Mouse (Mus musculus): ENCODE results near the gene C1qtnf6. TPM values are rescaled to one million over a fixed set of nuclear protein-coding genes. Genes with fewer than 3 reads are reported as not detected.

C1qtnf6 gene
- polyA plus RNA-seq, 1 experiment: 8.1 TPM

- Histone ChIP-seq H3K4me3 (ENCODE audit: low read depth, low read length) (no peak overlapping the region), H3K27ac (ENCODE audit: insufficient read depth, low read depth, low read length) (no peak overlapping the region), H3K27me3 (ENCODE audit: control insufficient read depth, insufficient read depth, low read length) (no peaks in the 10 kb centered on the region), H3K36me3 (ENCODE audit: control insufficient read depth, insufficient read depth, low read length) (no peaks in the 10 kb centered on the region), H3K4me1 (ENCODE audit: control insufficient read depth, insufficient read depth, insufficient read length, low read length) (peaks cover 5% of the 10 kb centered on the region)
- no peak for TF ChIP-seq POLR2A (IDR thresholded peaks at IDR 0.05; ENCODE audit: low read depth, low read length)
- no peak for TF ChIP-seq CTCF (IDR thresholded peaks at IDR 0.05; ENCODE audit: extremely low read depth, insufficient read length, insufficient replicate concordance, low read depth, low read length)
- 68% methylated on average over 9 of the region's 9 CpGs for WGBS
Observed at GRCm38 (mm10) chr15:78567608-78568120, 36.4 kb upstream of the C1qtnf6 start.

- H3K27me3 ChIP-seq (ENCODE audit: control insufficient read depth, insufficient read depth, low read length): no peaks in the 10 kb centered on the region
- no peak overlapping the region for H3K4me3 ChIP-seq (ENCODE audit: low read depth, low read length)
- WGBS: 68% methylated on average over 11 of the region's 11 CpGs
- no peaks in the 10 kb centered on the region; the same call in none of the 2 replicates for H3K4me1 ChIP-seq (ENCODE audit: control insufficient read depth, insufficient read depth, insufficient read length, low read length)
- H3K27ac ChIP-seq (ENCODE audit: insufficient read depth, low read depth, low read length): no peak overlapping the region
- no peaks in the 10 kb centered on the region for H3K36me3 ChIP-seq (ENCODE audit: control insufficient read depth, insufficient read depth, low read length)
- TF ChIP-seq CTCF (IDR thresholded peaks at IDR 0.05; ENCODE audit: extremely low read depth, insufficient read length, insufficient replicate concordance, low read depth, low read length): no peak
- no peak for TF ChIP-seq POLR2A (IDR thresholded peaks at IDR 0.05; ENCODE audit: low read depth, low read length)
Observed at GRCm38 (mm10) chr15:78564764-78565435, 33.7 kb upstream of the C1qtnf6 start.

GRCm38 (mm10) chr15:78563937-78564336 lies 32.7 kb upstream of the C1qtnf6 start:
- Histone ChIP-seq H3K27me3 (ENCODE audit: control insufficient read depth, insufficient read depth, low read length) (no peaks in the 10 kb centered on the region), H3K4me3 (ENCODE audit: low read depth, low read length) (no peak overlapping the region), H3K4me1 (ENCODE audit: control insufficient read depth, insufficient read depth, insufficient read length, low read length) (no peaks in the 10 kb centered on the region; the same call in none of the 2 replicates), H3K27ac (ENCODE audit: insufficient read depth, low read depth, low read length) (peak overlapping the region; percentile 23; the same call in 1 of the 2 replicates), H3K36me3 (ENCODE audit: control insufficient read depth, insufficient read depth, low read length) (no peaks in the 10 kb centered on the region)
- TF ChIP-seq POLR2A (IDR thresholded peaks at IDR 0.05; ENCODE audit: low read depth, low read length) (no peak), CTCF (IDR thresholded peaks at IDR 0.05; ENCODE audit: extremely low read depth, insufficient read length, insufficient replicate concordance, low read depth, low read length) (no peak)
- 60% methylated on average over 5 of the region's 5 CpGs for WGBS

- TF ChIP-seq CTCF (IDR thresholded peaks at IDR 0.05; ENCODE audit: extremely low read depth, insufficient read length, insufficient replicate concordance, low read depth, low read length): no peak
- no peak for TF ChIP-seq POLR2A (IDR thresholded peaks at IDR 0.05; ENCODE audit: low read depth, low read length)
- no peak overlapping the region for H3K27ac ChIP-seq (ENCODE audit: insufficient read depth, low read depth, low read length)
- no peaks in the 10 kb centered on the region; the same call in none of the 2 replicates for H3K4me1 ChIP-seq (ENCODE audit: control insufficient read depth, insufficient read depth, insufficient read length, low read length)
- no peak overlapping the region for H3K4me3 ChIP-seq (ENCODE audit: low read depth, low read length)
- no peaks in the 10 kb centered on the region for H3K36me3 ChIP-seq (ENCODE audit: control insufficient read depth, insufficient read depth, low read length)
- H3K27me3 ChIP-seq (ENCODE audit: control insufficient read depth, insufficient read depth, low read length): no peaks in the 10 kb centered on the region
- WGBS: 96% methylated on average over 3 of the region's 3 CpGs
Observed at GRCm38 (mm10) chr15:78563344-78563743, 32.1 kb upstream of the C1qtnf6 start.

- Histone ChIP-seq H3K4me1 (ENCODE audit: control insufficient read depth, insufficient read depth, insufficient read length, low read length) (no peaks in the 10 kb centered on the region; the same call in 1 of the 2 replicates), H3K27me3 (ENCODE audit: control insufficient read depth, insufficient read depth, low read length) (no peaks in the 10 kb centered on the region), H3K4me3 (ENCODE audit: low read depth, low read length) (no peak overlapping the region), H3K36me3 (ENCODE audit: control insufficient read depth, insufficient read depth, low read length) (no peaks in the 10 kb centered on the region), H3K27ac (ENCODE audit: insufficient read depth, low read depth, low read length) (no peak overlapping the region)
- no peak for TF ChIP-seq POLR2A (IDR thresholded peaks at IDR 0.05; ENCODE audit: low read depth, low read length)
- no peak for TF ChIP-seq CTCF (IDR thresholded peaks at IDR 0.05; ENCODE audit: extremely low read depth, insufficient read length, insufficient replicate concordance, low read depth, low read length)
- 67% methylated on average over 11 of the region's 11 CpGs for WGBS
Observed at GRCm38 (mm10) chr15:78559141-78559979, 28.1 kb upstream of the C1qtnf6 start.

- H3K27me3 ChIP-seq (ENCODE audit: control insufficient read depth, insufficient read depth, low read length): no peaks in the 10 kb centered on the region
- no peaks in the 10 kb centered on the region for H3K36me3 ChIP-seq (ENCODE audit: control insufficient read depth, insufficient read depth, low read length)
- TF ChIP-seq POLR2A (IDR thresholded peaks at IDR 0.05; ENCODE audit: low read depth, low read length): no peak
- no peak for TF ChIP-seq CTCF (IDR thresholded peaks at IDR 0.05; ENCODE audit: extremely low read depth, insufficient read length, insufficient replicate concordance, low read depth, low read length)
- no peaks in the 10 kb centered on the region for H3K4me1 ChIP-seq (ENCODE audit: control insufficient read depth, insufficient read depth, insufficient read length, low read length)
- no peak overlapping the region for H3K27ac ChIP-seq (ENCODE audit: insufficient read depth, low read depth, low read length)
- no peak overlapping the region for H3K4me3 ChIP-seq (ENCODE audit: low read depth, low read length)
- 51% methylated on average over 10 of the region's 10 CpGs for WGBS
Observed at GRCm38 (mm10) chr15:78557693-78558535, 26.7 kb upstream of the C1qtnf6 start.

All from small intestine, adult 2 months (tissue).